Mouse (Mus musculus) CD4-positive naive resting alpha-beta T cell, adult 57 days (primary cell): ENCODE measurements around the gene Akr1b8. TPM values are rescaled to one million over a fixed set of nuclear protein-coding genes. Genes with fewer than 3 reads are reported as not detected.

Source experiments
- total RNA-seq: library from RNA; stranded (reverse); gene quantifications from one replicate; pipeline ENCODE4 v1.2.4, GENCODE M21; 2023

Gene Akr1b8
- total RNA-seq: 0.71 TPM

DNA sequence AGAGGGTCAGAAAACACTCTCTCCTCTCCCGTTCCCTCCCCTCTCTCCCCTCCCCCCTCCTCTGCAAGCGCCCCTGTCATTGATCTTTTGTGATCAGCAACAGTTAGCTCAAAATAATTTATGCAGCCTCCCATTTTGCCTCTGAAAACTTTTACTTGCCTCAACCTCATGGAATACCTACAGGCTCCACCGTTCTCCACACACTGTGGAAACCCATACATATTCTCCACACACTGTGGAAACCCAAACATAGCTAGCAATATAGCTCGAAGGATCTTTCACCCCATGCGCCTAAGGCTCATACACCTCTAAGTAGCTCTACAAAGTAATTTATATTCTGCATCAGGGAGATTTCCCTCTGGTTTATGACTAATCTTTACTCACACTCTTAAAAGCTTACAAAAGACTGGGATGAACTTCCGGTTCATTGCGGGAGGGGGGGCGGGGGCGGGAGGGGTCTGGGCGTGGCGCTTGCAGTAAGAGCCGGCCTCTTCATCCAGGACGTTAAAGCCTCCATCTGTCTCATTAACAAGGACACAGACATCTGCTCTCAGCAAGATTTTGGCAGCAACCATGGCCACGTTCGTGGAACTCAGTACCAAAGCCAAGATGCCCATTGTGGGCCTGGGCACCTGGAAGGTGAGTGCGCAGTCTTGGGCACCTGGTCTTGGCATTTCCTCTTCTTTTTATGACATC lies at the start of gene Akr1b8:
Gene Akr1b8, plus strand, starts transcription at position 462 of the 696 bp plus-strand sequence.

DNA sequence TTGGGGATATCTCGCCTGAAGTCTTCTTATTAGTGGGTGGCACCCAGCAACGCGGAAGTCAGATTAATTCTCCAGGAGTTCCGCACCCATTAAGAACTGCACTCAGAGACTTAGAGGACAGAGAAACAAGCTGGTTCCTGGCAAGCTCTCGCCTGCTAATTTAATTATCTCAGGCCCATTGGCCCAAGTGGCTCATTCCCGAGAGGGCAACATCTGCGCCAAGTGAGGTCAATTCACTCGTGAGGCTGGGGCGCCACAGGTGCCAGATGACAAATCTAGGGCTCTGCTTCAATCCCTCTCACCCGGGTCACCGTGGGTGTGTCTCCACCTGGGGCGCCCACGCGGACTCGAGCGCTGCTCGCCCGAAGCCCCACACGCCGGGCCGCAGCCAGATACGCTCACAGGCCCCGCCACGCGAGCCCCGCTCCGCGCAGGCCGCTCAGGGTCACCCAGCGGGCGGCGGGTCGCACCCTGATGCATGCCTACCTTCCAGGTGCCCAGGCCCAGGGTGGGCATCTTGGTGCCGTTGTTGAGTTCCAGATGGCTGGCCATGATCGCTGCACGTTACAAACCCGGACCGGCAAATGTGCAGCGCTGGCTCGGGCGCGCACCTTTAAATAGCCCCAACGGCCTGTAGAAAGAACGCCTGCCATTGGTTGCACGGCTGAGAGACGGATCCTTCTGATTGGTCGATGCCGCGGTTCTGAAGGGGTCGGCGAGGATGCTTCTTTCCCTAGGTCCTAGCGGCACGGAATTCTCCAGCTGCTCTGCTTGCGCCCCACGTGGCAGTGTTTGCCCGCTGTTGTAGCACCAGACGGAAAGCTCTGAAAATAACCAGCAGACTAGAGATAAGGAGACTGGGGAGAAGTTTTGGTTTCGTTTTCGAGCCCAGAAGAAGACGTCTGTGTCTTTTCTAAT lies 36.8 kb upstream of the Akr1b8 start, which contains the start of gene Akr1b3:
Gene Akr1b3, minus strand, starts transcription at position 625 of the 918 bp plus-strand sequence.

DNA sequence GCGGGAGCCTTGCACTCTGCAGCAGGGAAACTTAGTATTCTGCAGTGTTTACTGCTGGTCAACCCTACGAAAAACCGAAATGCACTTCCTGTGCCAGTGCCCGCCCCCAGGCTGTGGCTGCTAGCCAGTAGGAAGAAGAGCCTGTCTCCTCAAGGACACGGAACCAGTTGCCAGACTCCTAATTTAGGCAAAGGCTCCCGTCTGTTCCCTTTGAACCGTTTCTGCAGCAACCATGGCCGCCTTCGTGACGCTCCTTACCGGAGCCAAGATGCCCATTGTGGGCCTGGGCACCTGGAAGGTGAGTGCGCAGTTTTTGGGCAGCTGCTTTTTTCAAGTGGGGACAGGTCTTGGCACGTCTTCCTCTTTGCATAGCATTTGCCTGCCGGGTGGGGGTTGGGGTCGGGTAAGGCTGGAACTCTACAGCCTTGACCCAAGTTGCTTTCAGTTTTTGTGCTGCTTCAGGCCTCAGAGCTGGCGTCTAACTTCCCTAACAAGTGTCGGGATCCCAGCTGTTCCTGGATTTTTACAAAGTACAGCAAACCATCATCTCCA lies 30.3 kb downstream of the Akr1b8 start, which contains the start of gene Akr1b10:
Gene Akr1b10, plus strand, starts transcription at position 109 of the 552 bp plus-strand sequence.

DNA sequence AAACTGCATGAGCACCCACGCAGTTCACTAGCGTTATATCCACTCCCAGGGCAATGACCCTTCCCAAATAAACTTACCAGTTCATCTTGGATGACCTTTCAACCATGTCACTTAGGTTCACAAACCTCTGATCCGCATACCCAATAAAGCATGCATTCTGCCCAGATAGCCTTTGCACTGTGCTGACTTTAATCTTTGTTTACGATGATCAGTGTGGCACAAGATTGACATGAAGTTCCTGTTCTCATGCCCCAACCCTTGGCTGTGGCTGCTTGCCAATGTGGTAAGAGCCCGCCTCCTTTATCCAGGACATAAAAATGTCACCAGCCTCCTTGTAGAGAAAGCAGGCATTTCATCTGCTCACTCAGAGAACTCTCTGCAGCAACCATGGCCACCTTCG lies 58.1 kb downstream of the Akr1b8 start, which contains the start of gene Akr1b7:
Gene Akr1b7, plus strand, starts transcription at position 312 of the 400 bp plus-strand sequence.

Other genes with a start within 250 kb of the Akr1b8 start
- gene Slc35b4, start 177.0 kb upstream of the Akr1b8 start, total RNA-seq: 19.0 TPM
- 100 TPM for gene Akr1b3, start 36.6 kb upstream of the Akr1b8 start, total RNA-seq
- 18.9 TPM for gene Akr1b10, start 30.1 kb downstream of the Akr1b8 start, total RNA-seq
- 0.47 TPM for gene Akr1b7, start 58.2 kb downstream of the Akr1b8 start, total RNA-seq
- 42.5 TPM for gene Bpgm, start 122.1 kb downstream of the Akr1b8 start, total RNA-seq
- gene Cald1, start 244.4 kb downstream of the Akr1b8 start, total RNA-seq: 1.9 TPM